Mouse (Mus musculus) urinary bladder, adult 18-20 months (tissue): Measurements from ENCODE around the gene Hectd4.
A peak's percentile ranks its signal among the peaks of the same experiment; 100 is the strongest.
"Not testable (repeated sequence)": the region's sequence is repeated elsewhere in the genome, so short reads cannot be mapped to it uniquely, and the experiment has no call there.

Experiments
- DNase-seq, 2 experiments: peaks; one replicate each; pipeline ENCODE4 v3.0.0; 2022; ENCODE audit warnings: low spot score in 2 of 2, mixed read lengths in 2 of 2

The Hectd4 gene

GRCm38 (mm10) chr5:121284816-121285215 is 64.8 kb downstream of the Hectd4 start:
- no peak for DNase-seq

- DNase-seq = no peak
These were observed 67.2 kb downstream of the Hectd4 start for GRCm38 (mm10) chr5:121287213-121287612.

GRCm38 (mm10) chr5:121290289-121290688 is 70.3 kb downstream of the Hectd4 start:
- DNase-seq = no peak

- no peak for DNase-seq
These were observed 72.5 kb downstream of the Hectd4 start for GRCm38 (mm10) chr5:121292309-121293165.

DNA sequence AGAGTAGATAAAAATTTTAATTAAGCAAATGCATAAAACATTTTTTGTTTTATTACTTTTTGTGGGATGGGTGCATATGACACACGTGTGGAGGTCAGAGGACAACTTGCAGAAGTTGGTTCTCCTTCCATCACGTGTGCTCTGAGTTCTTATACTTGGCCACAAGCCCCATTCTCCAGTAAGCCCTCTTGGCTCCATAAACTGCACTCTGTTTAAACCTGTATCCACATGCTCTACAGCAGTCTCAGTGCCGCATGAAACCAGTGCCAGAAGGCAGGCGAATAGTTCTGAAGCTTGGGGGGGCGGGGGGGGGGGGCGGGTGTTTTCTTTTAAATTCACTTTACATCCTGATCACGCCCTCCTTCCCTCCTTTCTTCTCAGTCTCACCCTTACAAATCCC is 85.0 kb downstream of the Hectd4 start:
- DNase-seq = no peak

DNA sequence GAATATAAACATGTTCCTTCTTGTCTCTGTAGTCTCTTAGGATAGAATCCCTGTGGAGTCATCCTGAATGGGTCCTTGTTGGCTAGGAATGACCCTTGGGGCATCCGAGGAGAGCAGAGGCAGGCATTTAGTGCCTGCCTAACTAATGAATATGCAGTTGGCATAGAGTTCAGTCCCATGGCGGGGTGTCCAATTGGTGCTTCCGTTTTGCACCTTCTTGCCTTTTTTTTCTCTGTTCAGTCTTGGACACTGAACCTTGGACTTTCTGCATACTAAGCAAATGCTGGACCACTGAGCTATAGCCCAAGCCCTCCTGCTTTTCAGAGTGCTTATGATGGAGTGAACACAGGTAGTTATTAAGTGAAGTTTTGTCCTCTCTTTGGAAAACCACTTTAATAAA is 87.6 kb downstream of the Hectd4 start:
- no peak for DNase-seq

GRCm38 (mm10) chr5:121311576-121311975 is 91.6 kb downstream of the Hectd4 start:
- no peak for DNase-seq

- DNase-seq = no peak
These were observed 93.9 kb downstream of the Hectd4 start for GRCm38 (mm10) chr5:121313764-121314474.

DNA sequence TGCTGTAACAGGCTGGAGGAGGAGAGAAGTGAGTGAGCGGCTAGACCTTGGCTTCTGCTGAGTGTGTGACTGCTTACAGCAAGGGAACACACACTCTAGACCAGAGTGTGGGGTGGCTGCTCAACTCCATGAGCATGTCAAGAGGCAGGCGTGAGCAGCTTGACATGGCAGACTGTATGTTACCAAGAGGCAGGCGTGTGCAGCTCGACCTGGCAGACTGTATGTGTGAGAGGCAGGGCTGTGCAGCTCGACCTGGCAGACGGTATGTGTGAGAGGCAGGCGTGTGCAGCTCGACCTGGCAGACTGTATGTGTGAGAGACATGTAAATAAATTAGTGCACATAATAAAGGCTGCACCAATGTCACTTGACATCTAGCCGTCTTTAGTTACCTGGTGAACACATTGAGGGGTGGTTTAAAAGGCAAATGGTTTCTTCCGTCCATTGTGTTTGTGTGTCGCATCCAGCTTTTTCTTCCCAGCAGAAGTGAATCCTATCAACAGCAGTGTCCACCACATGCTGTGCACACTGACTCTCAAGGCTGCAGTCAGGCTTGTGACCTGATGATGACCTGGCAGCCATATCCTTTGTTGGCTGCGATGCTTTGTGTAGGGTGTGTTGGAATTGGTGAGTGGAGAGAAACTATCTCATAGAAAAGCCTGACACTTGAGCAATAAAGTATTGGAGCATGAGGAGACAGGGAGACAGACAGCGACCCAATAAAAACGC is 106.2 kb downstream of the Hectd4 start:
- DNase-seq = no peak

GRCm38 (mm10) chr5:121329333-121330058 is 109.5 kb downstream of the Hectd4 start:
- no peak for DNase-seq

GRCm38 (mm10) chr5:121330154-121330816 is 110.3 kb downstream of the Hectd4 start:
- DNase-seq = not testable (repeated sequence)

GRCm38 (mm10) chr5:121331731-121332130 is 111.7 kb downstream of the Hectd4 start:
- DNase-seq = no peak

DNA sequence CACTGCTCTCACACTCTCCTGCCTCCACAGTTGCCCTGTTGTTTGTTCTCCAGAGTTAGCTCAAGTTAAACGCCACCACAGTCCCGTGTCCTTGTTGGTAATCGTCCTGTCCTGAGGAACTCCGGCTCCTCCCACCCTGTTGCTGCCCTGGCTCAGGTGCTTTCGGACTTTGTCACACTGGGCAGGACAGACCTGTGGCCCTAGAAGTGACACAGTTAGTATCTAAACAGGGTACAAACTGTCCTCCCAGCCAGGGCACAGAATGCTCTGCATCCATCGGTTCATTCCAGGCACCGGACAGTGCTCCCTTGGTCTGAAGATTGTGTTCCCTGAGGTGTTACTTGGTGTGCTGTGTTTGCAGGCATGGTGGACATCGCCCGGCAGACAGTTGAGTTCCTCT is 114.0 kb downstream of the Hectd4 start:
- DNase-seq = no peak

- DNase-seq = no peak
These were observed 114.4 kb downstream of the Hectd4 start for GRCm38 (mm10) chr5:121334454-121334853.

GRCm38 (mm10) chr5:121335426-121335825 is 115.4 kb downstream of the Hectd4 start:
- no peak for DNase-seq

GRCm38 (mm10) chr5:121336009-121336408 is 116.0 kb downstream of the Hectd4 start:
- DNase-seq = no peak

GRCm38 (mm10) chr5:121336776-121337175 is 116.8 kb downstream of the Hectd4 start:
- no peak for DNase-seq

DNA sequence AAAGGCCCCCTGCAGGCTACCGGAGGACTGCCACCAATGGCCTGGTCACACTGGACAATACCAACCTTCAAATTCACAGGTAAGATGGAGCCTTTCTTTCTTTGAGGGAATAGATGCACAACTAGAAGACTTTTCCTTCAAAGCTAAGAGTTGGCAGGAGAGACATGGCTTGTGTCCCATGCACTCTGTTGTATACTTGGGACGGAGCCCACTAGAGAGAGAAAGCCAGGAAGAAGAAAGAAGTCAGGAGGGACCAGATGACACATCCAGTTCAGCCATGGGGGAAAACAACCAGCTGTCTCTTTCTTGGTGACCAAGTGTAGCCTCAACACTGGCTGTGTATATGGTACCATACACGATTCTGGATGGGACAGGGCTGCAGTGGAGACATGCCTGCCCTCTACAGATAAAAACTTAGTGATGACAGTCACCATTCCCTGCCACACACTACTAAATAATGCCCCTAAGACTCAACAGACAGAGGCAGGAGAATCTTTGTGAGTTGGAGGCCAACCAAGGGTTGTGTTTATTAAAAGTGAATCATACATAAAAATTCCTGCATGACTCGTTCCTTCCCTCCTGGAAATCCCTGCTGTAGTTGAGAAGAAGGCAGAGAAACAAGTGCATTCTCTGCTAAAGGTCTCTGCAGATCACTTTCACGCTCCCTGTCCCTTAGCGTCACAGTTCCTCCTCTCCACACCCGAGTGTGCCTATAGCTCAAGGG is 119.7 kb downstream of the Hectd4 start:
- peak in 1 of 2 experiments; percentile 21 for DNase-seq

- peak in 1 of 2 experiments; percentile 13 for DNase-seq
These were observed 121.0 kb downstream of the Hectd4 start for GRCm38 (mm10) chr5:121340965-121341473.

- DNase-seq = no peak
These were observed 122.5 kb downstream of the Hectd4 start for GRCm38 (mm10) chr5:121342490-121342889.
